Mouse (Mus musculus) hindbrain, embryonic 14.5 days (tissue): Measurements from ENCODE around the gene Emsy. TPM values are rescaled to one million over a fixed set of nuclear protein-coding genes. Genes with fewer than 3 reads are reported as not detected.

Experiments used
- ATAC-seq: fragments of 200-750 bp; cut with Nextera tagmentation; 2 replicates; pipeline ENCODE4 v1.8.0; 2017; ENCODE audit warnings: moderate number of reproducible peaks, mild to moderate bottlenecking, moderate TSS enrichment, moderate library complexity; ENCODE audit not compliant: low FRiP score
- DNase-seq: peaks from one replicate; pipeline ENCODE4 v3.0.0-alpha.2; 2015; ENCODE audit warnings: low spot score
- H3K27ac ChIP-seq: fragments of 300-500 bp; sonication (generic); 2 replicates; pipeline ENCODE4 v1.5.1; 2014; ENCODE audit warnings: mild to moderate bottlenecking, moderate library complexity
- H3K27me3 ChIP-seq: fragments of 300-500 bp; sonication (generic); 2 replicates; pipeline ENCODE4 v1.6.1; 2014; ENCODE audit warnings: mild to moderate bottlenecking, low read length, mixed read lengths; ENCODE audit not compliant: control insufficient read depth, insufficient read depth
- H3K36me3 ChIP-seq: fragments of 300-500 bp; sonication (generic); replicated peaks from 2 replicates; pipeline ENCODE4 v1.6.1; 2014; ENCODE audit not compliant: control insufficient read depth, insufficient read depth
- H3K4me1 ChIP-seq: fragments of 300-500 bp; sonication (generic); replicated peaks from 2 replicates; pipeline ENCODE4 v1.6.1; 2014; ENCODE audit warnings: antibody characterized with exemption, low read length, mixed read lengths; ENCODE audit not compliant: control insufficient read depth, insufficient read depth
- H3K4me2 ChIP-seq: fragments of 300-500 bp; sonication (generic); replicated peaks from 2 replicates; pipeline ENCODE4 v1.6.1; 2014; ENCODE audit warnings: mild to moderate bottlenecking, moderate library complexity
- H3K4me3 ChIP-seq: fragments of 300-500 bp; sonication (generic); replicated peaks from 2 replicates; pipeline ENCODE4 v1.5.1; 2014; ENCODE audit warnings: mild to moderate bottlenecking, low read length
- H3K9ac ChIP-seq: fragments of 300-500 bp; sonication (generic); 2 replicates; pipeline ENCODE4 v1.6.1; 2014
- H3K9me3 ChIP-seq: fragments of 300-500 bp; sonication (generic); 2 replicates; pipeline ENCODE4 v1.6.1; 2016; ENCODE audit warnings: low read length; ENCODE audit not compliant: control insufficient read depth
- WGBS: fragments of 180-500 bp; shearing (Covaris S2); extraction: QIAGEN DNeasy Blood & Tissue Kit; methylation state at CpG from one replicate; pipeline ENCODE4 v1.1.7; 2014; 5-methylcytosine and 5-hydroxymethylcytosine counted together
- polyA plus RNA-seq: library from polyadenylated mRNA; unstranded; fragments of >200 nt; fragmentation: Nextera tagmentation; extraction: Ambion mirVana; gene quantifications from 2 replicates; pipeline ENCODE4 v1.2.1, GENCODE M21; 2014

Emsy gene
- polyA plus RNA-seq, result 39.3 and 45.7 TPM in 2 replicates

DNA sequence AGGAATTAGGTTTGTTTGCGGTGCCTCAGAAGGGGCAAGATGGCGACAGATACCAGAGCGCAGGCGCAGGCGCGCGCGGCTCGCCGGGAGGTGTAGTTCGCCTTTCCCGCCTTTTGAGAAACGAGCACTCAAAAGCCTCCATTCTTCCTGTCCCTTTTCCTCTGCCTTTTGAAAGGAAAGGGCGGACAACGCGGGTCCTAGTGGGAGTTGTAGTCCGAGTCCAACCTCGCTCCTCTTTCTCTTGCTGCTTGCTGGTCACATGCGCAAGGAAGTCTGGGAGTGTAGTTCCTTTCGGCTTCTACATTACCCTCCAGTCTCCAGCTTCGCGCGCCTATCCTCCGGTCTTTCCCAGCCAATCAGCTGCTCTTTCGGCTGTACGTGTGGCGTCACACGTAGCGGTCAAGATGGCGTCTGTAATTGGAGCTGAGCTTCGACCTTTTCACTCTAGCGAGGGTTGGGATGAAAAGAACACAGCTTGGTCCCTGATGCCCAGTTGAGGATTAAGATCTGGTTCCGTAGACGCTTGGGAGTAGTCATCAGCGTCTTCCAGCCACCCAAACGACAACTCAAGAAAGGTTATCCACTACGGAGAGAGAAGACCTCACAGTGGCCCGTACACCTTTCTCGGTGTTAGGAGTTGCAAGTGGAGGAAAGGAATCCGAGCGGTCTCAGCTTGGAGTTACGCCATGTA, at the start of gene Emsy:
TSS of gene Emsy (minus strand) at position 253 of the 691 bp plus-strand sequence.
- Histone ChIP-seq H3K27me3 (no peaks in the 10 kb centered on the region), H3K4me1 (peaks cover 30% of the 10 kb centered on the region), H3K27ac (peak within 1 kb of the TSS; percentile 95), H3K4me3 (peak within 1 kb of the TSS; percentile 82), H3K4me2 (peak within 1 kb of the TSS; percentile 70), H3K9me3 (no peaks in the 10 kb centered on the region), H3K9ac (peak within 1 kb of the TSS; percentile 89), H3K36me3 (peaks cover 32% of the 10 kb centered on the region)
- under 1% methylated on average over 42 of the region's 42 CpGs for WGBS
- DNase-seq (peak; percentile 93), ATAC-seq (peak; percentile 96)

DNA sequence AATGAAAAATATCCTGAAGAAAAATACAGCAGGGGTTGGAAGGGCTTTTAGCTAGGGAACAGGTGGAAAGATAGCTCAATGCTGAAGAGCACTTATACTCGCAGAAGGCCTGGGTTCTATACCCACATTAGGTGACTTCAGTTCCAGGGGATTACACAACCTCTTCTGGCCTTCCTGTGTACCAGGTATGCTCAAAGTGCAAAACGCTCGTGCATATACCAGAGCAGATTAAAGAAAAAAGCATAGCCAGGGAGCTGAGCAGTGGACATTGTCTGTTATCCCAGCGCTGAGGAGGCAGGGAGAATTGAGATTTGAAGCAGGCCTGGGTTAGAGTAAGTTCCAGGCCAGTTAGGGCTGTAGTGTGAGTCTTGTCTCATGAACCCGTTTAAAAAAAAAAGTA, 47.7 kb upstream of the Emsy start:
- Histone ChIP-seq H3K4me1 (peaks cover 31% of the 10 kb centered on the region), H3K4me2 (peak overlapping the region; percentile 70), H3K9me3 (no peaks in the 10 kb centered on the region), H3K27me3 (no peaks in the 10 kb centered on the region), H3K27ac (no peak overlapping the region), H3K9ac (peak overlapping the region; percentile 95), H3K36me3 (0 out of 2 replicates have a peak, but pooled peaks cover 4% of the 10 kb centered on the region), H3K4me3 (peak overlapping the region; percentile 98)
- 67% methylated on average over 5 of the region's 5 CpGs for WGBS
- DNase-seq, result no peak
- ATAC-seq, result no peak

DNA sequence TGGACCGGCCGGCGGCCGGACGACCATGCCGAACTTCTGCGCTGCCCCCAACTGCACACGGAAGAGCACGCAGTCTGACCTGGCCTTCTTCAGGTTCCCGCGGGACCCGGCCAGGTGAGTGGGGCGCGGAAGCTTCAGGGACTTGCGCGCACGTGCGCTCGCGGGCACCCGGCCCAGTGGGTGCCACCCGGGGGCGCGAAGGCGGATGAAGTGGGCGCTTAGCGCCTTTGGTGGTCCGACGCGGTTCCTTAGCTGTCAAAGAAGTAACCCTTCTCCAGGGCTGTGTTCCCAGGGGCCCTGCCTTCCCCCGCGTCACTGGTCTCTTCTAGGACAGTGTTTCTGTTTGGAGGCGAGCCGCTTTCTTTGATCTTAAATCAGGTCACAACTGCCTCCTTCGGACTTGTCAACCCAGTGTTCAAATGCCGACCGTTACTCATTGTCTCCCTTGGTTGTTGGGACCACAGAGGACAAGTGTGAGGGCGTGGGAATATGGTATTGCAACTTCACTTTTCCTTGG, 46.8 kb upstream of the Emsy start:
- Histone ChIP-seq H3K9me3 (no peaks in the 10 kb centered on the region), H3K36me3 (no peaks in the 10 kb centered on the region), H3K27ac (peak overlapping the region; percentile 84), H3K4me1 (peaks cover 31% of the 10 kb centered on the region), H3K9ac (peak overlapping the region; percentile 95), H3K4me3 (peak overlapping the region; percentile 98), H3K4me2 (peak overlapping the region; percentile 70), H3K27me3 (no peaks in the 10 kb centered on the region)
- ATAC-seq, result no peak; the same call in 1 of the 2 replicates
- peak; percentile 45 for DNase-seq
- under 1% methylated on average over 38 of the region's 38 CpGs for WGBS

GRCm38 (mm10) chr7:98702283-98703240, 46.0 kb upstream of the Emsy start, which contains the start of gene Thap12:
Thap12 (plus strand) TSS chr7:98703103.
- H3K27me3 ChIP-seq, result no peaks in the 10 kb centered on the region
- H3K4me2 ChIP-seq, result peak within 1 kb of the TSS; percentile 84
- H3K9ac ChIP-seq, result peak within 1 kb of the TSS; percentile 95
- peaks cover 31% of the 10 kb centered on the region for H3K4me1 ChIP-seq
- DNase-seq (peak; percentile 99), ATAC-seq (peak; percentile 99)
- no peaks in the 10 kb centered on the region for H3K9me3 ChIP-seq
- peak within 1 kb of the TSS; percentile 84 for H3K27ac ChIP-seq
- peak within 1 kb of the TSS; percentile 98 for H3K4me3 ChIP-seq
- 3% methylated on average over 58 of the region's 65 CpGs for WGBS
- H3K36me3 ChIP-seq, result no peaks in the 10 kb centered on the region

GRCm38 (mm10) chr7:98701771-98702170, 45.2 kb upstream of the Emsy start:
- Histone ChIP-seq H3K27ac (no peak overlapping the region), H3K4me1 (peaks cover 31% of the 10 kb centered on the region), H3K4me2 (peak overlapping the region; percentile 84), H3K36me3 (no peaks in the 10 kb centered on the region), H3K27me3 (no peaks in the 10 kb centered on the region), H3K9me3 (no peaks in the 10 kb centered on the region), H3K9ac (peak overlapping the region; percentile 95), H3K4me3 (peak overlapping the region; percentile 98)
- 56% methylated on average over 7 of the region's 7 CpGs for WGBS
- DNase-seq, result no peak
- ATAC-seq, result no peak

GRCm38 (mm10) chr7:98698590-98698989, 42.0 kb upstream of the Emsy start:
- H3K4me3 ChIP-seq, result no peak overlapping the region
- no peaks in the 10 kb centered on the region for H3K27me3 ChIP-seq
- H3K27ac ChIP-seq, result no peak overlapping the region
- H3K36me3 ChIP-seq, result no peaks in the 10 kb centered on the region
- H3K4me2 ChIP-seq, result no peak overlapping the region
- no peak for ATAC-seq
- peaks cover 9% of the 10 kb centered on the region for H3K4me1 ChIP-seq
- no peaks in the 10 kb centered on the region for H3K9me3 ChIP-seq
- no peak for DNase-seq
- H3K9ac ChIP-seq, result no peak overlapping the region
- WGBS, result 89% methylated on average over 4 of the region's 4 CpGs

- Histone ChIP-seq H3K4me2 (no peak overlapping the region), H3K4me3 (no peak overlapping the region), H3K9me3 (no peaks in the 10 kb centered on the region), H3K4me1 (peaks cover 8% of the 10 kb centered on the region), H3K27ac (no peak overlapping the region), H3K9ac (no peak overlapping the region), H3K27me3 (no peaks in the 10 kb centered on the region), H3K36me3 (no peaks in the 10 kb centered on the region)
- ATAC-seq, result no peak
- DNase-seq, result no peak
- WGBS, result 66% methylated on average over 5 of the region's 5 CpGs
Measured at GRCm38 (mm10) chr7:98698041-98698440, 41.5 kb upstream of the Emsy start.

GRCm38 (mm10) chr7:98697496-98697895, 40.9 kb upstream of the Emsy start:
- DNase-seq (peak; percentile 38), ATAC-seq (no peak)
- 14% methylated on average over 2 of the region's 2 CpGs for WGBS
- Histone ChIP-seq H3K27ac (no peak overlapping the region), H3K9me3 (no peaks in the 10 kb centered on the region), H3K4me1 (peaks cover 8% of the 10 kb centered on the region), H3K4me3 (no peak overlapping the region), H3K27me3 (no peaks in the 10 kb centered on the region), H3K36me3 (no peaks in the 10 kb centered on the region), H3K9ac (no peak overlapping the region), H3K4me2 (no peak overlapping the region)

GRCm38 (mm10) chr7:98694046-98694445, 37.5 kb upstream of the Emsy start:
- Histone ChIP-seq H3K4me1 (no peaks in the 10 kb centered on the region), H3K9me3 (no peaks in the 10 kb centered on the region), H3K27ac (no peak overlapping the region), H3K4me3 (no peak overlapping the region), H3K36me3 (no peaks in the 10 kb centered on the region), H3K4me2 (no peak overlapping the region), H3K9ac (no peak overlapping the region), H3K27me3 (no peaks in the 10 kb centered on the region)
- DNase-seq, result no peak
- WGBS, result 75% methylated on average over 5 of the region's 5 CpGs
- no peak for ATAC-seq
